Mouse (Mus musculus) E14TG2a.4 (cell line): ENCODE measurements around the gene Myo18b.

Experiments used
- H3K27me3 ChIP-seq: 2 replicates; pipeline ENCODE4 v1.6.1; 2014; ENCODE audit warnings: low read length, control low read depth; ENCODE audit not compliant: insufficient read depth
- H3K36me3 ChIP-seq: 2 replicates; pipeline ENCODE4 v1.6.1; 2014; ENCODE audit warnings: low read length, control low read depth; ENCODE audit not compliant: insufficient read depth
- H3K4me1 ChIP-seq: replicated peaks from 2 replicates; pipeline ENCODE4 v1.6.1; 2014; ENCODE audit warnings: low read depth, low read length, control low read depth
- H3K4me3 ChIP-seq: replicated peaks from 2 replicates; pipeline ENCODE4 v1.5.1; 2014; ENCODE audit warnings: mild to moderate bottlenecking, low read length
- H3K9me3 ChIP-seq: 2 replicates; pipeline ENCODE4 v1.6.1; 2014; ENCODE audit warnings: low read length, control low read depth
- CTCF ChIP-seq: conservative IDR thresholded peaks from 2 replicates; pipeline ENCODE4 v1.5.1; 2014; ENCODE audit warnings: low read length
- NANOG ChIP-seq: IDR thresholded peaks from 2 replicates; pipeline ENCODE4 v1.6.1; 2014; ENCODE audit warnings: borderline replicate concordance, low read length, mixed read lengths
- POU5F1 ChIP-seq: IDR thresholded peaks from 2 replicates; pipeline ENCODE4 v1.6.1; 2014; ENCODE audit warnings: low read length, borderline replicate concordance

The Myo18b gene

DNA sequence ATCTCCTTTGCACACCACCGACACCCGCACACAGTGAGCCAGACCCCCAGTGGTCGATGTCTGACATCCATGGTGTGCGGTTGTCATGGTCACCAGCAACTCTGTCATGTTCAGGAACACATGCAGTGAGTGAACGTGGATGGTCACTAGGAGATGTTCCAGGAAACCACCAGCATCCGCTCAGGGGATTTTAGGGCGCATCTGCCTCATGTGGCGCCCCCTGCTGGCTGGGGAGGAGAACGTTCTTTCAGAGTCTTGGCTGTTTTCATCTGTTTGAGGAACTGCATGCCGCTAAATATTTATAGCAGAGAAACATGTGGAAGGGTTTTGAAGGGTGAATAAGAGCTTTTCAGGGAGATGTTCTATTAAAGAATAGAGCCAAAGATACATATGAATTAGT lies 253.4 kb downstream of the Myo18b start:
- Histone ChIP-seq H3K27me3 (peaks cover 22% of the 10 kb centered on the region), H3K4me3 (no peak overlapping the region), H3K36me3 (no peaks in the 10 kb centered on the region), H3K9me3 (no peaks in the 10 kb centered on the region), H3K4me1 (peaks cover 63% of the 10 kb centered on the region)
- no peak for TF ChIP-seq NANOG
- no peak for TF ChIP-seq POU5F1
- TF ChIP-seq CTCF: peak; percentile 87

GRCm38 (mm10) chr5:112641770-112642169 lies 254.4 kb downstream of the Myo18b start:
- no peak overlapping the region for H3K4me3 ChIP-seq
- TF ChIP-seq POU5F1 (no peak), NANOG (no peak), CTCF (no peak)
- peaks cover 25% of the 10 kb centered on the region for H3K27me3 ChIP-seq
- no peaks in the 10 kb centered on the region for H3K36me3 ChIP-seq
- peaks cover 62% of the 10 kb centered on the region for H3K4me1 ChIP-seq
- H3K9me3 ChIP-seq: no peaks in the 10 kb centered on the region

GRCm38 (mm10) chr5:112641131-112641530 lies 255.0 kb downstream of the Myo18b start:
- Histone ChIP-seq H3K36me3 (no peaks in the 10 kb centered on the region), H3K27me3 (peaks cover 25% of the 10 kb centered on the region), H3K9me3 (no peaks in the 10 kb centered on the region), H3K4me1 (peaks cover 56% of the 10 kb centered on the region), H3K4me3 (peak overlapping the region; percentile 26)
- TF ChIP-seq POU5F1 (no peak), CTCF (no peak), NANOG (no peak)

- no peaks in the 10 kb centered on the region for H3K36me3 ChIP-seq
- H3K4me1 ChIP-seq: peaks cover 56% of the 10 kb centered on the region
- H3K9me3 ChIP-seq: no peaks in the 10 kb centered on the region
- H3K27me3 ChIP-seq: peaks cover 26% of the 10 kb centered on the region
- no peak for TF ChIP-seq POU5F1
- no peak for TF ChIP-seq CTCF
- no peak for TF ChIP-seq NANOG
- peak overlapping the region; percentile 26; the same call in 1 of the 2 replicates for H3K4me3 ChIP-seq
Observed at GRCm38 (mm10) chr5:112640651-112641050, 255.5 kb downstream of the Myo18b start.
